Mouse (Mus musculus) adrenal gland, adult 8-10 months (tissue): Measurements from ENCODE around the gene Sirt6. TPM values are rescaled to one million over a fixed set of nuclear protein-coding genes. Genes with fewer than 3 reads are reported as not detected.
A peak's percentile ranks its signal among the peaks of the same experiment; 100 is the strongest.

Experiments
- DNase-seq: peaks from one replicate; pipeline ENCODE4 v3.0.0; 2022
- total RNA-seq, 4 experiments: library from RNA; stranded (reverse); gene quantifications; 2 replicates each; pipeline ENCODE4 v1.2.4; 2022

Sirt6 gene
- total RNA-seq, 4 experiments from 2014 or later: 14.7 to 34.5 (median 26.5) TPM

DNA sequence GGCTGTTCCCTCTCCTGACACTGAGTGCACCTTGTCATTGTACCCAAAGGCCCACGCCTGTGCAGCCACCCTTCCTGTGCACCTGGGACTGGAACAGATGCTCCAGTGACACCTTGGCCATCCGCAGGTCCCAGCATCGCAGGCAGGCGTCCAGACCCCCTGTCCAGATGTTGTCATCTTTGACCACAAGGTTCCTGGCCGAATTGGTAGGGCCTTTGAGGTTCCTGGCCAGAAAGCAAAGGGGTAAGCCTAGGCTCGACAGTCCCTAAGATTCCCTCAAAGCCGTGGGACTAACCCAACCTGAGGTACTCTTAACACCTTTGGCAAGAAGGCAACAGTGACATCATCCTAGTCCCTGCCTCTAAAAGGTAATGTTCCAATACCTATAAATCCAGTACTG, 35.0 kb downstream of the Sirt6 start:
- no peak for DNase-seq

DNA sequence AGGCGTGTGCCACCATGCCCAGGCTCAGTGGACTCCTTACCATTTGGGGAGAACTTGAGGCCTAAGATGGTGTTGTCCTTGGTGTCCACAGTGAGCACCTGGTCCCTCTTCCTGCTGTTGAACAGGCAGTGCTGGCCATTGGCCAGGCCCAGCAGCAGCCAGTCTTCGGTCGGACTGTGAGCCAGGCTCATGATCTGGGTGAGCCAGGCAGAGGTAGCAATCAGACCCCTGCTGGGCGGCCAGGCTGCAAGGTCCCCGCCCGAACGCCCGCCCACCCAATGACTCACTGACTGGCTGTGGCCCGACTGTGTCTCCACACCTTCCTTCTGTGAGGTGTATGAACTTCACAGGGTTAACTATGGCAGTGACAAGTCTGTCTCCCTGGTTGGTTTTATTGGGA, 35.8 kb downstream of the Sirt6 start:
- no peak for DNase-seq

DNA sequence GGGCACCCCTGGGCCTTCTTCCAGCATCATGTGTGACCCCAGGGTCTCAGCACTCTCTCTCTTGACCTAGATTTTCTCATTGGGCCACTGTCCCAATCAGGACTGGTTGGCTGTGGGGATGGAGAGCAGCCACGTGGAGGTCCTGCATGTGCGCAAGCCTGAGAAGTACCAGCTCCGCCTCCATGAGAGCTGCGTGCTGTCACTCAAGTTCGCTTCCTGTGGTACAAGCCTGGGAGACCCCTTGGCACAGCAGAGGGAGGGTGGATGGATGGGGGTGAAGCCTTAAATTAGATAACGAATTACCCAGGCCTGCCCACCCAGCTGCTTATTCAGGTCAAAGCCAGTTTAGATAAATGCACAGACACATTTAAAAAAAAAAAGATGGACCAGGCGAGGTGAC, 38.9 kb downstream of the Sirt6 start:
- no peak for DNase-seq

DNA sequence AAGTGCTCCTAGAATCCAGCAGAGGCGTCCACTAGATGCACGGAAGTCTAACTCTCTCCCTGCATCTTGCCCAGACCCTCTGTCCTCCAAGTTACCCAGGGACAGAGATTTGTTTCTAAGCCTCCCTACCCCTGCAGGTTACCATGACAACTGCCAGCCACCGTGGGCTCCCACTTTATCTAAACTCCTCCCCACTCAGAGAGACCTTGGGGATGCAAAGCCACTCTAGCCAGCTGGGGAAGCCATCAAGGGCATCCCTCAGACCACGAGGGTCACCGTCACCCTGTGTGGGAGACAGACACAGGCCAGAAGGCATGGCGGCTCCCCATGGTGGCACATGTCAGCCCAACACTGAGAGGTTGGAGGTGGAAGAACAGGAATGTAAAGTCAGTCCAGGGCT, 44.2 kb downstream of the Sirt6 start:
- no peak for DNase-seq

DNA sequence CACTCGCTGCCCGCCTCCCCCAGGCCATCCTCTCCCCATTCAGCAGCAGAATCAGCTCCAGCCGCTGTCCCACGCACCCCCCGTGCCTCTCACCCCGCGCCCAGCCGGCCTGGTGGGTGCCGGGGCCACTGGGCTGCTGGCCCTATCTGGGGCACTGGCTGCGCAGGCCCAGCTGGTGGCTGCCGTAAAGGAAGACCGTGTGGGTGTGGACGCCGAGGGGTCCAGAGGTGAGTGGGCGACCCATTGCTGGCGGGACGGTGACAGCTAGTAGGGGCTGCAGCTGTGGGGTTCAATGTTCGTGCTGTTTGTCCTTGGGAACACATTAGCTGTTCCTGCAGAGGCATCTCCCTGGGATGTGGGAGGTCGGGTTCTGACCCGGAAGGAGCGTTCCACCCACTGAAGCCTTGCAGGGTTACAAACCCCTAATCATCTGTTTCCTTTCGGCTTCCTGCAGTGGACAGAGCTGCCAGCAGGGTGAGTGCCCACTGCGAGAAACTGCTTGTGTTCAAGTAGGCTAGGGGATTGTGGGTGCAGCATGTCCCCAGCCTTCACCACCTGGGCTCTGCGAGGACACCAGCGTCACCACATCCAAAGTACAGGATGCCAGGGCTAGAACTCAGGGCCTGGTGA, 47.0 kb downstream of the Sirt6 start:
- DNase-seq: no peak

DNA sequence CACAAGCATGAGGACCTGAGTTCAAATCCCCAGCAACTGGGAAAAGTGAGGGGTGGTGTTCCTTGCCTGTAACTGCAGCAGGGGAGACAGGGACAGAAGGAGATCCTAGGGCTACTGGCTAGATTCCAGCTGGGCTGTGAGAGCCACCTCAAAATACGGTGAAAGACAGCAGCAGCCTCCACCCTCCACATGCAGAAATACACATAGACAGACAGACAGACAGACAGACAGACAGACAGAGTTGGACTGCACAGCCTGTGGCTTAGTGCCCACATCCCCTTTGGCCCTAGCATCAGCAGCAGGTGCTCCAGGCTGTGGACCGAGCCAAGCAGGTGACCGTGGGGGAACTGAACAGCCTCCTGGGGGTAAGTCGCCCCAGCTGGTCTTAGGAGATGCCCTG, 47.6 kb downstream of the Sirt6 start:
- no peak for DNase-seq

DNA sequence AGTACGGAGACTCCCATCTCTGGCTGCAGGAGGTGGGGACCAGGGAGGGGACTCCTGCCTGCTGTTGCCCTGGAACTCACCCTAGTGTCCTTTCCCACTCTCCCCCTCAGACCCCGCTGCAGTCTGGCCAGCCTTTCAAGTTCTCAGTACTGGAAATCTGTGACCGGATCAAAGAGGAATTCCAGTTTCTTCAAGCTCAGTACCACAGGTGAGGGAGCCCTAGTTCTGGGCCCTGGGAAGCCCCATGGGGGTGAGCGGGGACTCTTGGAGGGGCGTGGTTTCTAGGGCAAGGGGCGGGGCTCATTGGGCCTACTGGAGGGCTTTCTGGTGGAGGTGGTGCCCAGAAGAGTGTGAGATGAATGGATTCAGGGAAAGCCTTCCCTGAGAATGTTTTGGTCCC, 51.9 kb downstream of the Sirt6 start:
- DNase-seq: peak; percentile 40

DNA sequence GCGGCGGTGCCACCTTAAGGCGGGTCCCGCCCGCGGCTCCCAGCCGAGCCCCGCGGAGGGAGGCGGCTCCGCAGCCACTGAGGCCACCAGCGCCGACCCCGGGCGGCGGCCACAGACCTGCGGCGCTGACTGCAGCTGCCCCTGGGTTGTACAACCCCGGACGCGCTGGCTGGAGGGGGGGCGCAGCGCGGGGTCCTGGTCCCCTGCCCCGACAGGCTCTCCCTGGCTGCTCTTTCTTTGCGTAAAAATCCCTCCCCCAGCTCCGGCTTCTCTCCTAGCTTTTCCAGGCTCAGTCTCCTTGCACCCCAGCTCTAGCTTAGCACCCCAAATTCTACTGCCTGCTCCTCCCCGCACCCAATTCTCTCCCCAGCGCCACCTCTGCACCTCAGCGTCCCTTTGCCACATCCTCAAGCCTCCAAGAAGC, 52.4 kb downstream of the Sirt6 start:
- DNase-seq: peak; percentile 36

DNA sequence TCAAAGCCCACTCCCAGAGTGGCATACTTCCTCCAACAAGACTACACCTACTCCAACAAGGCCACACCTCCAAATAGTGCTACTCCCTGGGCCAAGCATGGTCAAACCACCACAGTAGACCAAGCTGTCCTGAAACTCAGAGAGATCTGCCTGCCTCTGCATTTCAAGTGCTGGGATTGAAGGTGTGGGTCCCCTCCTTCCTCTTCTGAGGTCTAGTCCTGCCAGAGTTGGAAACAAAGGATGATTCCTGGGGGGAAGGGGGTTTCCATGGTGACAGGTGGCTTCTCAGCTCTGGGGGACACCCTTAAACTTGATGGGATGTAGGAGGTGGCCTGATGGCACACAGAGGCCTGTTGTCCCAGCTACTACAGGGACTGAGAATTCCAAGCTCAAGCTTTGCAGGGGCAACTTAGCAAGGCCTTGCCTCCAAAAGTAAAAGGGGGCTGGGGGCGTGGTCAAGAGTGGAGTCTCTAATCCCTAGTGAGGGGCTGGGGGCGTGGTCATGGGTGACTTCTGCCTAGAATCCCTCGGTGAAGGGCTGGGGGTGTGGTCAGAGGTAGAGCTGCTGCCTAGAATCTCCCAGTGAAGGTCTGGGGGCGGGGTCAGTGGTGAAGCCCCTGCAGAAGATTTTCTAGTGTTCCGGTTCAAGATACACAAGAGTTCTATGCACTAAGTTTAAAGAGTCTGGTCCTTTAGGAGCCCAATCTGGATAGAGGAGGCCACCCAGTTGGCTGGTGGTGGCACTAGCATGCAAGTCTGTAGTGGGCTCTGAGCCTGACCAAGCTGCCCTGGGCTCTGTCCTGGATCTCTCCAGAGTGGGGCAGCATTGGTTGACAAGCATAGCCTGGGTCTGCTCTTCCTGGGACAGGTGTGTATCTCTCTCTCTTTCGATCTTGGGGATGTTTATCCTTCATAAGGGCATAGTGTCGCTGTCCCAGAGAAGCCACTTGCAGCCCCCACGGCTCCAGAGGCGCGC, 53.2 kb downstream of the Sirt6 start, which contains the start of gene Tle2:
Tle2 (plus strand) TSS at position 481 of the 976 bp plus-strand sequence.
- DNase-seq: peak; percentile 40

DNA sequence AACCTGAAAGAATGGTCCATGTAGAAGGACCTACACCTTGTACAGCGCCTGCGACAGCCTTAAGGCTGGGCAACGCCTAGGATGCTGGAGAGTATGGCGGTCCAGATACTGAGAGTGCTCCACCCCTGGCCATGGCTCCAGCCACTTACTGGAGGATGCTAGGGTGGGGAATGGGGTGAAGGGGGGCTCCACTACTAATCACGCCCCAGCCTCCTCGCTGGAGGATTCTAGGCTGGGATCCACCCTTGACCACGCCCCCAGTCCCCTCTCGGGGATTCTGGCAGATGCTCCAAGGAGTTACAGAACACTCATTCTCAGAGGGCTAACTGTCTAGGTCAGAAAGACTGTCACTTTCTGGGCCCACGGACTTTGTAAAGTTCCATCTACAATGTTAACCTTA, 54.6 kb downstream of the Sirt6 start:
- DNase-seq: peak; percentile 15

DNA sequence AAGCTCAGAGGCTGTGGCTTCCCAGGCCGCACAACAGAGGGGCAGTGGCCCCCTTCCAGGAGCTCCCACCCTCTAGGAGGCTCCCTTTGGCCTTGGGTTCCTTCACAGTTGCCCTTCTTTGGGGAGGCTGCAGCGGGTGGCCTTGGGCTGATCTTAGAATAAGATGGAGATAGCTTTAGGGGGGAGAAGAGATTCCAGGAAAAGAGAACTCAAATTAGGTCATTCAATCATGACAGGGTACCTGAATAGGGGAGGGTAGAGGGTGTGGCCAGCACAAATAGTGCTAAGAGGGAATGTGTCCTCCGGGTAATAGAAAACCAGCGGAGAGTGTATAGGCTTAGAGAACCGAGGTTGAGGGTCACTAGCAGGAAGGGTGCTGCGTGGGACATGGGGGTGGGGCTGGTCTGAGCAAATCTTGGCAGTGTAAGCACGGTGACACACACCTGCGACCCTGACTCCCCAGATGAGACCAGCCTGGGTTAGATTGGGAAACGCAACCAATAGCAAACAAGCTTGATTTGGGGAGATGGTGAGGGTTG, 55.4 kb downstream of the Sirt6 start:
- DNase-seq: peak; percentile 73

Other genes starting within 250 kb of the Sirt6 start
- gene Fzr1, start 249.3 kb downstream of the Sirt6 start, total RNA-seq: 10 to 100 TPM; 47.1 to 52.7 (median 49.9) TPM
- 10 to 100 TPM; 49.8 to 60.2 (median 55.0) TPM for gene Dohh, start 243.4 kb downstream of the Sirt6 start, total RNA-seq
- gene Gm48551, start 243.3 kb downstream of the Sirt6 start, total RNA-seq: 1 to 10 TPM in 2 of 4 experiments, under 1 TPM in 2; 0.65 to 2.9 (median 1.0) TPM
- 1 to 10 TPM; 2.0 to 4.2 (median 2.6) TPM for gene Gm48552, start 238.8 kb downstream of the Sirt6 start, total RNA-seq
- 1 to 10 TPM in 2 of 4 experiments, under 1 TPM in 2; 0.78 to 2.0 (median 0.96) TPM for gene Smim24, start 234.7 kb downstream of the Sirt6 start, total RNA-seq
- 100 to 1,000 TPM; 113 to 191 (median 144) TPM for gene Nfic, start 172.2 kb downstream of the Sirt6 start, total RNA-seq
- 1 to 10 TPM in 3 of 4 experiments, under 1 TPM in 1; 0.17 to 2.5 (median 1.7) TPM for gene Celf5, start 145.1 kb downstream of the Sirt6 start, total RNA-seq
- 100 to 1,000 TPM; 115 to 136 (median 123) TPM for gene Ncln, start 131.4 kb downstream of the Sirt6 start, total RNA-seq
- gene S1pr4, start 127.7 kb downstream of the Sirt6 start, total RNA-seq: 1 to 10 TPM in 2 of 4 experiments, under 1 TPM in 2; 0.56 to 1.7 (median 0.92) TPM
- gene Gna15, start 103.6 kb downstream of the Sirt6 start, total RNA-seq: 1 to 10 TPM in 3 of 4 experiments, under 1 TPM in 1; 0.70 to 2.2 (median 1.6) TPM
- gene Gna11, start 82.6 kb downstream of the Sirt6 start, total RNA-seq: 100 to 1,000 TPM in 2 of 4 experiments, 10 to 100 TPM in 2; 90.2 to 105 (median 98.1) TPM
- 1,000 to 10,000 TPM in 3 of 4 experiments, 100 to 1,000 TPM in 1; 989 to 1,424 (median 1,166) TPM for gene Aes, start 68.3 kb downstream of the Sirt6 start, total RNA-seq
- gene Tle2, start 53.2 kb downstream of the Sirt6 start, total RNA-seq: 100 to 1,000 TPM in 2 of 4 experiments, 10 to 100 TPM in 2; 50.6 to 211 (median 117) TPM
- gene Tle6, start 26.7 kb downstream of the Sirt6 start, total RNA-seq: 100 to 1,000 TPM in 2 of 4 experiments, 10 to 100 TPM in 2; 32.2 to 138 (median 85.6) TPM
- gene BC025920, start 21.5 kb downstream of the Sirt6 start, total RNA-seq: 1 to 10 TPM; 1.2 to 1.7 (median 1.3) TPM
- gene Ankrd24, start 743 bp upstream of the Sirt6 start, total RNA-seq: 10 to 100 TPM; 24.6 to 58.2 (median 46.7) TPM
- gene Gm10778, start 21.3 kb upstream of the Sirt6 start, total RNA-seq: 1 to 10 TPM; 1.4 to 4.1 (median 3.7) TPM
- 1 to 10 TPM; 4.4 to 9.3 (median 5.5) TPM for gene Zfp433, start 77.0 kb upstream of the Sirt6 start, total RNA-seq
- 1 to 10 TPM; 3.5 to 9.4 (median 6.3) TPM for gene Gm3055, start 143.4 kb upstream of the Sirt6 start, total RNA-seq
- 1 to 10 TPM; 1.9 to 3.0 (median 2.5) TPM for gene Gm4767, start 184.4 kb upstream of the Sirt6 start, total RNA-seq
- 1 to 10 TPM; 2.5 to 5.6 (median 4.3) TPM for gene Gm32687, start 236.1 kb upstream of the Sirt6 start, total RNA-seq